Mouse (Mus musculus) c-Kit-positive CD71-positive TER-119-negative erythroid progenitor cells, embryonic 14.5 days (primary cell): ENCODE measurements around the gene Duoxa2.
"Not testable (repeated sequence)": the region's sequence is repeated elsewhere in the genome, so short reads cannot be mapped to it uniquely, and the experiment has no call there.

Source experiments
- DNase-seq: peaks from one replicate; pipeline ENCODE4 v3.0.0-alpha.2; 2013; ENCODE audit warnings: low read depth

Gene Duoxa2

GRCm38 (mm10) chr2:122306184-122306583, 7.5 kb downstream of the Duoxa2 start:
- no peak for DNase-seq

DNA sequence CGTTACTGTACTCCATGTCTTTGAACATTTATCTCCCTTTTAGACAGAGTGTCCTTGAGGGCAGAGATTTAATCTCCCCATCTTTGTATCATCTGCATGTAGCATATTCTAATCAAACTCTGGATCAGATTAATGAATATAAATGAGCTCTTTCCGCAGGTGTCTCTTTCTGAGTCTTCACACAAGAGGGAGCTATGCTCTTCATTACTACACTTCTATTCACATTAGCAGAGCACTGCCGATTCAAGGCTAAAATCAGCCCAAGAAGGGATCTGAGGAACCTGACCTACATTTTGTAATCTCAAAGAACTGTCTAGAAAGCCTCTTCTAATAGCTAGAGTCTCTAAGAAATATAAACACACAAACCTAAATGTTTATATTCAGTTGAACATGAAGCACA, 10.9 kb downstream of the Duoxa2 start:
- DNase-seq: no peak

DNA sequence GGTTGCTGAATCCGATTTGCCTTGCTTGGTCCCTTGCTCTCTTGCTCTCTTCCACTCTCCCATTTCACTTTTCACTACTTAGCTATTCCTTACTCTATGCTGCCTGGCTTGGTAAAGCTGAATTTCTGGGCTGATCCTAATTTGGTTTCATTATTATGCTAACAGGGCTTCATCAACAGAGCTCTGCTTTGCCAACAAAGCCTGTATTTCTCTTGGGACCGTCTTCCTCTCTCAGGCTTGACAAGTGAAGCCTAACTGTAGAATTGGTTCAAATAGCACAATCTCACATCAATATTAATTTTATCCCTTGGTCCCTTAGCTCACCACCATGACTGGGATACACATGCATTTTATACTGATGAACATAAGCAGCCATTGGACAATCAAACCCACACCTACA, 12.9 kb downstream of the Duoxa2 start:
- no peak for DNase-seq

DNA sequence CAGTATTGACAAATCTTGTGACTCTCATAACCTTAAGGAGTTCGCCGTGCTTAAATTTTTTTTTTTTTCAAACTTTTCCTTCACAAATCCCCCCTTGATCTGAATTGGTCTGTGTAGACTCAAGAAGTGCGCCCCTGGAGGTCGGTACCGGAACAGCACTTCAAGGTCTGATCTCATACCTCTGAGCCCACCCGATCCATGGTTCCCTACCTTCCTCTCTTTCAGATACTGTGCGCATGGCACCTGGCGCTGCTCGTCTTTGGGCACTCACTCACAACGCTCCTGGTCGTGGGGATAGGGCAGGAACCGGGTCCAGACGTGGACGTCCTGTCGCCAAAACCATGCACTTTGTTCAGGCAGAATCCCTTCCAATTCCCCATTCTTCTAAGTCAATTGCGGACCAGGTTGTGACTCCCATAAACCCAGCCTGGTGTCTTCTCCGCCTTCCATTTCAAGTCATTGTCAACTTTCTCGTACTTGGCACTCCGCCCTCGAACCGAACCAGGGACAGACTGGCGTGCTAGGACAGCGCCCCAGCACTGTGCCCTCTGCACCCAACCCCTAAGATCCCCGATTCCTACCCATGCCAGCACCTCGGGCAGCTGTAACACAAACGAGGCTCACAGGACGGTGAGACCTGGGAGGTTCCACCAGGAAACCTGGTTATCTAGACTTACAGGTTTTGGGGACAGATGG, 14.2 kb downstream of the Duoxa2 start:
- peak; percentile 48 for DNase-seq

GRCm38 (mm10) chr2:122313536-122313935, 14.8 kb downstream of the Duoxa2 start, which contains the start of gene Duoxa1:
Gene Duoxa1 (minus strand): TSS chr2:122313730.
- no peak for DNase-seq

GRCm38 (mm10) chr2:122315372-122315771, 16.7 kb downstream of the Duoxa2 start, which contains the start of gene Duox1:
Gene Duox1 (plus strand): TSS chr2:122315672.
- no peak for DNase-seq

GRCm38 (mm10) chr2:122317384-122317783, 18.7 kb downstream of the Duoxa2 start:
- DNase-seq: no peak

GRCm38 (mm10) chr2:122323960-122324359, 25.3 kb downstream of the Duoxa2 start:
- no peak for DNase-seq

DNA sequence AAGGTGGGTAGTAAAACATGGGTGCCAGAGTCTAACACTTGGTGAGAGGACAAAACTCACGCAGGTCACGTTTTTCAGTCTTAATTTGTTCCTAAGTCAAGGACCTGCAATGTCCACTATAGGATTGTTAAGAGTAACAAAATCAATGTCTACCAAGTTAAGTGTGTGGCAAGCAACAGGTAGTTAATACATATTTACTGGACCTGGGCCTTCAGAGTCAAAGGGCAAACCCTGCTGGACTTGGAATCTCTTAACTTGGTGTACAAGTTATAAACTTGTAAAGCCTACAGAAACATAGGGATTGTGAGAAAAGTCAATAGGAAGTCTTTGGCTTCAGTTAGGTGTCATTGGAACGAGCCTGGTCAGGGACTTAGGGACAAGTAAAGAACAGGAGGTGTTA, 25.9 kb downstream of the Duoxa2 start:
- no peak for DNase-seq

DNA sequence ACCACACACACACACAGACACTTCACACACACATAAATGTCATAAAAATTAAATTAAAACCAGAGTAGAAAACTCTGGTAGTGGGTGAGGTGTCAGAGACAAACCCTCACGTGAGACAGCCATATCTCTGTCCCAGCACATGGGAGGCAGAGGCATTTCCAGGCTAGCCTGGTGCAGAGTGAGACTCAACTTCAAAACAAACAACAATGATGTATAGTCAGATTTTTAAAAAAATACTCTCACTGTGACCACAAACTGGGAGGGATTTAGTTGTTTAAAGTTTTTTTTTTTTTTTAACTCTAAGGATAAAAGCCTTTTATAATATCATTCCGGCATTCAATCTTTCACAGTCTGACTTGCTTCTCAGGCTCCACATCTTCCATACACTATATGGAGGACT, 26.7 kb downstream of the Duoxa2 start:
- DNase-seq: no peak

GRCm38 (mm10) chr2:122327986-122328385, 29.3 kb downstream of the Duoxa2 start:
- DNase-seq: no peak

DNA sequence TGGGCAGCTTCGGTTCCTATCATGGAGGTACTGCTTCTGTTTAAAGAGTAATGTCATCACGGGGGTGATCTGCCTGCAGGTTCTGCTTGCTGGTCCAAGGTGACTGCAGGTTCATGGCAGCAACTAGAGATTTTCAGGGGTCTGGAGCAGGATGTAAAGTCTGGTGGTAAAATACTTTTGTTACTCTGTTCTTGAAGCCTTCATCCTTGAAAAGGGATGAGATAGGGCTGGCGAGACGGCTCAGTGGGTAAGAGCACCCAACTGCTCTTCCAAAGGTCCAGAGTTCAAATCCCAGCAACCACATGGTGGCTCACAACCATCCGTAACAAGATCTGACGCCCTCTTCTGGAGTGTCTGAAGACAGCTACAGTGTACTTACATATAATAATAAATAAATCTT, 31.6 kb downstream of the Duoxa2 start:
- not testable (repeated sequence) for DNase-seq

DNA sequence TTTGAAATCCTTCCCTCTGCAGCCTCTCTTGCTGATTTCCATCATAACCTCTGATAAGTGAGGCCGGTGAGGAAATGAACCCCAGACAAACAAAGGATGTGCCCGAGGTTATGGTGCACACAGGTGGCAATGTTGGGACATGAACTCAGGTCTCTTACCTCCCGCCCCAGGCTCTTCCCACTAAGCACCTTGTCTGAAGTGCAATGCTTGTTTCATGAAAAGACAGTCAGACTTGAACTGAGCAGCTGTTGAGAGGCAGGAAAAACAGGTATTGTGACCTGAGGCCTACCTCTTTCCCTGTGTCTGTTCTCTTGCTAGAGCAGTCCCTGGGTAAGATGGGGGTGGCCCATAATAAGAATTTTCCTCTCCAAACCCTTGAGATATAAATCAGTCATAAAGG, 33.5 kb downstream of the Duoxa2 start:
- no peak for DNase-seq

DNA sequence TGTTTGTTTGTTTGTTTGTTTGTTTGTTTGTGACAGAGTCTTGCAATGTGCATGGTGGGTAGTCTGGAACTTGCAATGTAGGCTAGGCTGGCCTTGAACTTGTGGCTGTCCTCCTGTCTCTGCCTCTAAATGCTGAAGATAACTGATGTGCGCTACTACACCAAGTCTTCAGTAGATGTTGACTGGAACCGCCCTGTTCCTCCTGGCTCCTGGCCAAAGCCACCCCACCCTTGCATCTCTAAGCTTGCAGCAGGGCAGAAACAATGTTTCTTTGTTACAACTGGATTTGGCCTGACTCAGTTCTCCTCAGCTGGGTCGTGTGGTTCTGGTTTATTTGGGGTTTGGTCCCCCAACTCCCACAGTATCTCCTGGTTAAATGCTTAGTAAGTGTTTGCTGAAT, 35.5 kb downstream of the Duoxa2 start:
- no peak for DNase-seq

DNA sequence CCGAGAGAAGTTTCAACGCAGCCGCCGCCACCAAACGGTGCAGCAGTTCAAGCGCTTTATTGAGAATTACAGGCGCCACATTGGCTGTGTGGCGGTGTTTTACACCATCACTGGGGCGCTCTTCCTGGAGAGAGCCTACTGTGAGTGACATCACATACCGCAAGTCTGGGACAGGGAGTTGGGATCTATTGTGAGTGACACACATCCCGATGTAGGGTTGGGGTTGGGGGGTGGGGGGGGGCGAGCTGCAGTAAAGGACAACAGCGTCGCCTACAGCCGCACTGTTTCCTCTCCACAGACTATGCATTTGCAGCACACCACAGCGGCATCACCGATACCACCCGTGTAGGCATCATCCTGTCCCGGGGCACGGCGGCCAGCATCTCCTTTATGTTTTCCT, 38.6 kb downstream of the Duoxa2 start:
- no peak for DNase-seq

- DNase-seq: no peak
Measured at GRCm38 (mm10) chr2:122345106-122345893, 46.6 kb downstream of the Duoxa2 start.

GRCm38 (mm10) chr2:122346164-122346563, 47.5 kb downstream of the Duoxa2 start:
- DNase-seq: not testable (repeated sequence)

DNA sequence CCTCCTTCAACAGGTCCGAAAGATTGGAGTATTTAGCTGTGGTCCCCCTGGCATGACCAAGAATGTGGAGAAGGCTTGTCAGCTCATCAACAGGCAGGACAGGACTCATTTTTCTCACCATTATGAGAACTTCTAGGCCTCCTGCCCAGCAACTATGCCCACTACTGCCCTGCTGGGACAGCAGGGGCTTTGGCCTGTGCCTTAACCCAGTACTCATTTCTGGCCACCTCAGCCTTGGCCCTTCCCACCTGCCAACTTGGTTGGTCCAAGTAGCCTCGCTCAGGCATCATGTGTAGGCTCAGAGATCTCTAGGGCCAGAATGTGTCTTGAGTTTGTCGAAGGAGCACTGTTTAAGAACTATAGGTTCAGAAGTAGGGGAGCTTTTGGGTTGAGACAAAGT, 48.6 kb downstream of the Duoxa2 start:
- no peak for DNase-seq

- DNase-seq: peak; percentile 58
Measured at GRCm38 (mm10) chr2:122348531-122349131, 49.9 kb downstream of the Duoxa2 start.

DNA sequence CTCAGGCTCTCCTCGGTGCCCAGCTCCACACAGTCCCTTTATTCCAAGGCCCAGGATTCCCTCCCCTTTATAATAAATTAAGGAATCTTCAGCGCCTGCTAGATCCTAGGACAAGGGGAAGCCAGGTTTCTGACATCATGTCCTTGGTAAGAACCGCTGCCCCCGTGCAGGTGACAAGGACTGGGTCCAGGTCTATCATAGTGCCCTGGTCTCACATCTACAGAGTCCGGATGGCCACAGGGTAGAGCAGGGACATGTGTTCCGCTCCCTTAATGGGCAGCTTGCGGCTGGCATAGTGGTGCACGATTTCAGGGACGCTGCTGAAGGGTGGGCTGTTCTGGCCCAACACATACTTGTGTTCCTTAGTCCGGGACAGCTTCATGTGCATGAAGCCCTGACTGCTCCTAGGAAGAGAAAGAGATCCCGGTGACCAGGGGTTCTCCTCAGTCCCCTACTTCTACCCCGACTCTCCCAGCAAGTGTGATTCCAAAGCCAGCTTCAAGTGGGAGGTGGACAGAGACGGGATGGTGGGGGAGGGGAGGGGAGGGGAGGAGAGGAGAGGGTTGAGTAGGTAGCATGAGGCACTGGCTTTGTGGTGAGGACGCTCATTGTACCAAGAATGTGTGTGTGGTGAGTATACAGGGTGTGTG, 50.6 kb downstream of the Duoxa2 start:
- DNase-seq: no peak

- DNase-seq: no peak
Measured at GRCm38 (mm10) chr2:122351156-122351930, 52.6 kb downstream of the Duoxa2 start.

DNA sequence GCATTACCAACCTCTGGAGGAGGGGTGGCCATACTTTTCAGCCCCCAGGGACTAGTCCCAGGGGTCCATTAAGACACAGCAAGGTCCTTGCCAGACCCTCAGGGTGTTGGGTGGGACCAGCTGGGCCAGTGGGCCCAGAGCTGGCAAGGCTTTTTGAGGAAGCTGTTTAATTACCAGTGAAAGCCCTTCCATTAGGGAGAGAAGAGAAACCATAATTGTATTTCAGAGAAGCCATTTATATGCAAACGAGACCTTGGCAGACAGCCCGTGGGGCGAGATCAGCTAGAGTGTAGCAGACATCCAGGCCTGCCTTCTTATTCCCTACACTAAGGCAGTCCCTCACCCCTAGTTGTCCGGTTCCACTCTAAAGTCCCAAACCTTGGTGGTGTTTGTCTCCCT, 53.2 kb downstream of the Duoxa2 start:
- no peak for DNase-seq
